7 mouse cellular contexts compared by ENCODE assay signal in genomic region chr9:121642401-121643181, GRCm38 (mm10). TPM values are rescaled to one million over a fixed set of nuclear protein-coding genes. Genes with fewer than 3 reads are reported as not detected.
DNase-seq lines count a peak whose midpoint lies in the region; ATAC-seq and TF ChIP-seq lines count a peak whose summit lies in the region.

Vipr1 (plus strand) TSS chr9:121642716.

- peak within 1 kb of the TSS; percentile 70 for H3K27ac ChIP-seq in heart, embryonic 10.5 days
- no peak within 1 kb of the TSS for H3K27ac ChIP-seq in kidney, embryonic 14.5 days (ENCODE audit: low read depth, low read length)
- H3K27ac ChIP-seq in limb, embryonic 14.5 days (replicated peaks; ENCODE audit: low read depth, low read length) = no peak within 1 kb of the TSS
- no peak within 1 kb of the TSS for H3K27ac ChIP-seq in midbrain, embryonic 14.5 days (replicated peaks; ENCODE audit: low read depth, low read length)

- no peaks in the 10 kb centered on the region for H3K36me3 ChIP-seq in heart, embryonic 10.5 days
- H3K36me3 ChIP-seq in kidney, embryonic 14.5 days (ENCODE audit: control insufficient read depth, insufficient read depth, low read length) = no peaks in the 10 kb centered on the region
- H3K36me3 ChIP-seq in limb, embryonic 14.5 days (ENCODE audit: control insufficient read depth, insufficient read depth, low read length) = no peaks in the 10 kb centered on the region
- no peaks in the 10 kb centered on the region for H3K36me3 ChIP-seq in midbrain, embryonic 14.5 days (ENCODE audit: control insufficient read depth, insufficient read depth, low read length)

- ATAC-seq in common myeloid progenitor, adult 5-6 weeks (replicated peaks; ENCODE audit: low read depth, poor library complexity, severe bottlenecking) = peak; percentile 36
- peak; percentile 85 for ATAC-seq in kidney, embryonic 14.5 days (ENCODE audit: low FRiP score, low TSS enrichment)
- peak; percentile 91 for ATAC-seq in limb, embryonic 14.5 days (ENCODE audit: low FRiP score, low read depth)
- ATAC-seq in midbrain, embryonic 14.5 days (ENCODE audit: low FRiP score, low TSS enrichment) = peak; percentile 85

- DNase-seq in adrenal gland, postnatal 14 days = peak; percentile 71
- DNase-seq in heart, embryonic 10.5 days (ENCODE audit: low spot score) = peak; percentile 82
- DNase-seq in limb, embryonic 14.5 days (ENCODE audit: low spot score) = peak; percentile 65
- DNase-seq in midbrain, embryonic 14.5 days = peak; percentile 86
- peak; percentile 67 to 74 for DNase-seq in spleen, adult 18-20 months

- H3K9me3 ChIP-seq in heart, embryonic 10.5 days = no peaks in the 10 kb centered on the region
- H3K9me3 ChIP-seq in kidney, embryonic 14.5 days (ENCODE audit: control insufficient read depth, low read length) = no peaks in the 10 kb centered on the region
- no peaks in the 10 kb centered on the region for H3K9me3 ChIP-seq in limb, embryonic 14.5 days (ENCODE audit: control insufficient read depth, low read length)
- H3K9me3 ChIP-seq in midbrain, embryonic 14.5 days (ENCODE audit: control insufficient read depth, low read length) = no peaks in the 10 kb centered on the region

- H3K9ac ChIP-seq in kidney, embryonic 14.5 days (ENCODE audit: low read depth, low read length) = peak within 1 kb of the TSS; percentile 50
- H3K9ac ChIP-seq in limb, embryonic 14.5 days (ENCODE audit: low read depth, low read length, severe bottlenecking) = peak within 1 kb of the TSS; percentile 44
- H3K9ac ChIP-seq in midbrain, embryonic 14.5 days (replicated peaks; ENCODE audit: low read length) = peak within 1 kb of the TSS; percentile 62

- peak within 1 kb of the TSS; percentile 93 for H3K4me2 ChIP-seq in kidney, embryonic 14.5 days (replicated peaks; ENCODE audit: low read depth, low read length)
- H3K4me2 ChIP-seq in limb, embryonic 14.5 days (replicated peaks; ENCODE audit: low read depth, low read length, severe bottlenecking) = peak within 1 kb of the TSS; percentile 97
- peak within 1 kb of the TSS; percentile 89 for H3K4me2 ChIP-seq in midbrain, embryonic 14.5 days (ENCODE audit: low read length)

- peak within 1 kb of the TSS; percentile 66 for H3K4me3 ChIP-seq in heart, embryonic 10.5 days
- H3K4me3 ChIP-seq in kidney, embryonic 14.5 days (ENCODE audit: low read length) = peak within 1 kb of the TSS; percentile 46
- H3K4me3 ChIP-seq in limb, embryonic 14.5 days (replicated peaks; ENCODE audit: low read length) = peak within 1 kb of the TSS; percentile 53
- peak within 1 kb of the TSS; percentile 48 for H3K4me3 ChIP-seq in midbrain, embryonic 14.5 days (replicated peaks; ENCODE audit: low read depth, low read length)

- peaks cover 95% of the 10 kb centered on the region for H3K27me3 ChIP-seq in heart, embryonic 10.5 days (ENCODE audit: insufficient read depth, poor library complexity, severe bottlenecking)
- peaks cover 52% of the 10 kb centered on the region for H3K27me3 ChIP-seq in kidney, embryonic 14.5 days (ENCODE audit: control insufficient read depth, insufficient read depth, low read length)
- peaks cover 50% of the 10 kb centered on the region for H3K27me3 ChIP-seq in limb, embryonic 14.5 days (ENCODE audit: control insufficient read depth, insufficient read depth, low read length)
- peaks cover 40% of the 10 kb centered on the region for H3K27me3 ChIP-seq in midbrain, embryonic 14.5 days (ENCODE audit: control insufficient read depth, insufficient read depth, low read length)

- no peak for TF ChIP-seq POLR2A in limb, embryonic 14.5 days (IDR thresholded peaks at IDR 0.05; ENCODE audit: borderline replicate concordance, extremely low read depth, insufficient read depth, insufficient read length)

- H3K4me1 ChIP-seq in heart, embryonic 10.5 days = peaks cover 29% of the 10 kb centered on the region
- peaks cover 12% of the 10 kb centered on the region; the same call in 1 of the 2 replicates for H3K4me1 ChIP-seq in kidney, embryonic 14.5 days (ENCODE audit: control insufficient read depth, insufficient read depth, low read length)
- peaks cover 9% of the 10 kb centered on the region for H3K4me1 ChIP-seq in limb, embryonic 14.5 days (ENCODE audit: control insufficient read depth, insufficient read depth, low read length)
- H3K4me1 ChIP-seq in midbrain, embryonic 14.5 days (ENCODE audit: control insufficient read depth, insufficient read depth, low read length) = peaks cover 16% of the 10 kb centered on the region

- under 1% methylated on average over 78 of the region's 79 CpGs for WGBS in heart, embryonic 10.5 days
- WGBS in kidney, embryonic 14.5 days = under 1% methylated on average over 66 of the region's 79 CpGs
- 0% methylated on average over 52 of the region's 79 CpGs for WGBS in limb, embryonic 14.5 days
- under 1% methylated on average over 79 of the region's 79 CpGs for WGBS in midbrain, embryonic 14.5 days

RNA-seq across cellular contexts. Expression of gene Vipr1, which starts in this region (rescaled TPM):
- 2.7 and 3.7 TPM in 2 replicates for total RNA-seq in adrenal gland, postnatal 14 days (2021)
- total RNA-seq in common myeloid progenitor, adult 5-6 weeks (2017) = 0.14 TPM in 1 of 2 replicates, not detected in the other
- 0.30 and 0.63 TPM in 2 replicates for polyA plus RNA-seq in heart, embryonic 10.5 days (2016; fragmentation: Nextera tagmentation; extraction: Ambion mirVana)
- polyA plus RNA-seq in kidney, embryonic 14.5 days (2014; fragmentation: Nextera tagmentation; extraction: Ambion mirVana) = 0.47 TPM in 1 of 2 replicates, not detected in the other
- 0.42 and 0.47 TPM in 2 replicates for polyA plus RNA-seq in limb, embryonic 14.5 days (2012; rRNA removed)
- polyA plus RNA-seq in limb, embryonic 14.5 days (2014; fragmentation: Nextera tagmentation; extraction: Ambion mirVana) = 0.45 and 0.48 TPM in 2 replicates
- 0.08 and 0.25 TPM in 2 replicates for polyA plus RNA-seq in midbrain, embryonic 14.5 days (2014; fragmentation: Nextera tagmentation; extraction: Ambion mirVana)

Comparison
In these comparisons a context has a peak if more than half of its experiments do, and no peak if none do; other contexts are left out.
1. Peak in ATAC-seq in common myeloid progenitor, adult 5-6 weeks; RNA of the gene not detected or under 1 TPM.
2. Peak in DNase-seq, H3K4me3 ChIP-seq and H3K27ac ChIP-seq in heart, embryonic 10.5 days; RNA of the gene not detected or under 1 TPM.
3. Peak in ATAC-seq, H3K4me3 ChIP-seq, H3K9ac ChIP-seq and H3K4me2 ChIP-seq in kidney, embryonic 14.5 days; RNA of the gene not detected or under 1 TPM.
4. Peak in DNase-seq, ATAC-seq, H3K4me3 ChIP-seq, H3K9ac ChIP-seq and H3K4me2 ChIP-seq in limb, embryonic 14.5 days; RNA of the gene not detected or under 1 TPM.
5. Peak in DNase-seq, ATAC-seq, H3K4me3 ChIP-seq, H3K9ac ChIP-seq and H3K4me2 ChIP-seq in midbrain, embryonic 14.5 days; RNA of the gene not detected or under 1 TPM.
6. ATAC-seq: peak in every context shown above with its lines; median percentile 91 in limb, embryonic 14.5 days; 85 in kidney, embryonic 14.5 days; 85 in midbrain, embryonic 14.5 days; 36 in common myeloid progenitor, adult 5-6 weeks.